Mouse (Mus musculus) frontal cortex, postnatal 25 days (tissue): ENCODE measurements around the gene Atl1.
A peak's percentile ranks its signal among the peaks of the same experiment; 100 is the strongest.

Source experiments
- DNase-seq, 2 experiments: peaks; one replicate each; pipeline ENCODE4 v3.0.0; 2022; ENCODE audit warnings: low spot score in 2 of 2

The Atl1 gene

DNA sequence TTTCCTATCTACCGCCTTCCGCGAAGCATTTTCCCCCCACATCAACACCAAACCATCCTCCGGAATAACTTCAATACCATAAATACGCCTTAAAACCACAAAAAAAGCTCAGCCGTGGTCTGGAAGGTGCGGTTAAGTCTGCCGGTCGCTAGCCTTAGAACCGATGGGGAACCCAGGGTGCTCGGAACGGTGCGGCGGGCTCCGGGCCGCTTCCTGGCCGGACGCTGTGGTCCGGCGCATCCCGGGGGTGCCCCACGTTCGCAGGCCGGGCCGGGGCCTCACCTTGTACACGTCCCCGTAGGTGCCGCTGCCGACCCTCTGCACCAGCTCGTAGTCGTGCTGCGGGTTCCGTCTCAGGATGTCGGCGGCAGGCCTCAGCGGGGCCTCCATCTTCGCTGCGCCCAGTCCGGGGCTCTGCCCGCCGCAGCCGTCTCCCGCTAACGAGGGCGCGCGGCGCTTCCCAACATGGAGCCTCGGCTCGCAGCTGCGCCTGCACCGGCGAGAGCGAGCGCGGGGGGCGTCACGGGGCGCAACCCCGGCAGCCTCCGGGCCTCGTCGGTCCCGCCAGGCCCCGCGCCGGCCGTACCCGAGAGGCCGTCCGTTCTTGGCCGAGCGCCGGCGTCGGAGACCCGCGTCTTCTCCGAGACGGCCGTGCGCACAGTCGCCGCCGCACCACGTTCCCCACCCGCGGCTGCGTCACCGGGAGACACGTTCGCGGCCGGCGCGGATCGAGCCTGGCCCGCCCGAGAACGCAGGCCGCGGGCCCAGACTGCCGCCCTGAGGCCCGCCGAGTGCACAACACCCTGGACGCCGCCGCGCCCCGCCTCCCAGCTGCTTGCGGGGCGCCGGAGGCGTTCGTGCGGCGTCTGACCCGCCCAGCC is at the start of gene Atl1, which contains the start of gene Map4k5:
Gene Atl1 (plus strand): TSS at position 244 of the 881 bp plus-strand sequence.
Gene Map4k5 (minus strand): TSS at position 830 of the 881 bp plus-strand sequence.
- peak; percentile 76 to 85 for DNase-seq

DNA sequence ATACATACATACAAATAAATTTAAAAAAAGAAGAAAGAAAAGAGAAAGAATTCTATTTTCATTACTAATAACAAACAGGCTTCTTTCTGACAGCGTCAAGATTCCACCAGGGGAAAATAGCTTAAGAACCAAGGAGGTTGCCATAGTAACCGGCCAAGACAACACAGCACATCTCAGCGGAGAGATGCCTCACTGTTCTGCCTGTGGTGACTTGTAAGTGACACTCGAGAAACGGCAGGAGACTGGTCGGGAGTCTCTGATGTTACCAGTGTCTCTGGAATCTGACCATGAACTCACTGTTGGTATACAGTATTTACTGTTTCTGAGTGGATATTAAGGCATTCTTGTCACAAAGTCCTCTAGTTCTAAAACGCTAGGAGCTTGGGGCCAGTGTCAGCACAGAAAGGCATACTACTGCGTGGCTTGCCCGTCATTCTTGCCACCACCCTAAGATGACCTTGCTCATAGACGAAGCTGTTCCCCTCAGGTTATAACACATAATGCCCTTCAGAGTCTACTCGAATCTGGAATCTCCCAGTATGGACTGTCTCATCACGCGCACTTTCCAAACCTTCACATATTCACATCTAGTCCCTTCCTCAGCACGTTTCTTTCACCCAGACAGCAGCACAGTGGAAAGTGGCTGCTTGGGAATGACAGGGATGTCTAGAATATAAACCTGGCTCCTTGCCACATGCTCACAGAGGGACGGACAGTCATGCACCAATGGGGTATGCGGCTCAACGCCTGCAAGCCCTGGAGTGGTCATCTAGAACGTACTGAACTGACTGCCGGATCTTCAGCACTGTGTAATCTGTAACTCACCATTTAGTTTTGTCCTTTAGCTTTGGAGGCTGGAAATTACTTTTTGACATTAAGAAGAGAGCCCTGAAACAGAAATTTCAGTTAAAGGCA is 48.6 kb upstream of the Atl1 start:
- DNase-seq = no peak

DNA sequence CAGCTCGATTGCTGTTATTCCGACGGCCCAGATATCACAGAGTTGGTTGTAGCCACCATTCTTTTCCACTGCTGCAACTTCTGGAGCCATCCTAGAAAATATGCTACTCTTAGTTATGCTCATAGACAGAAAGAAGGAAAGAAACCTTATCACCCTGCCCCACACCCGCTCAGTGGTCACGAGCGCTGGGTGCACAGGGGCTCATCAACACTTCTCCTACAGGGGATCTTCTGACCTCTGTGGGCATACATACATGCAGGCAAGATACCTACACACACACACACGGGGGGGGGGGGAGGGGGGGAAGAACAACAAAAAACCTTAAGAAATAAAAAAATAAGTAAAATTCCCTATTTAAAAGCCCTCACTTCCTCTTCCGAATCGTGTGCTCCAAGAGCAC is 46.7 kb upstream of the Atl1 start:
- no peak for DNase-seq

DNA sequence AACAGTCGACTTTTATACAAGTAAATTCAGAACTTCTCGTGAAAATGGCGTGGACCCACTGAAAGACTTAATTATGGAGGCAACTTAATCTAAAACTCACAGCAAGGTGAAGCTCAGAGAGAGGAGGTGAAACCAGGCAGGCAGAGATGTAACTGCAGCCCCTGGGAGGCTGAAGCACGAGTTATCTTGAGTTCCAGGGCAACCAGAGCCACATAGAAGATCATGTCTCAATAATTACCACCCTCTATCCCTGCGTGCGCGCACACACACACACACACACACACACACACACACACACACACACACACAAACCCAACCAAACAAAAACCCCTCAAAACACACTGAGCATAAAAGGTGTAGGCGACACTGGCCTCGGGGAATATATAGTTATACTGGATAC is 45.9 kb upstream of the Atl1 start:
- DNase-seq = no peak

DNA sequence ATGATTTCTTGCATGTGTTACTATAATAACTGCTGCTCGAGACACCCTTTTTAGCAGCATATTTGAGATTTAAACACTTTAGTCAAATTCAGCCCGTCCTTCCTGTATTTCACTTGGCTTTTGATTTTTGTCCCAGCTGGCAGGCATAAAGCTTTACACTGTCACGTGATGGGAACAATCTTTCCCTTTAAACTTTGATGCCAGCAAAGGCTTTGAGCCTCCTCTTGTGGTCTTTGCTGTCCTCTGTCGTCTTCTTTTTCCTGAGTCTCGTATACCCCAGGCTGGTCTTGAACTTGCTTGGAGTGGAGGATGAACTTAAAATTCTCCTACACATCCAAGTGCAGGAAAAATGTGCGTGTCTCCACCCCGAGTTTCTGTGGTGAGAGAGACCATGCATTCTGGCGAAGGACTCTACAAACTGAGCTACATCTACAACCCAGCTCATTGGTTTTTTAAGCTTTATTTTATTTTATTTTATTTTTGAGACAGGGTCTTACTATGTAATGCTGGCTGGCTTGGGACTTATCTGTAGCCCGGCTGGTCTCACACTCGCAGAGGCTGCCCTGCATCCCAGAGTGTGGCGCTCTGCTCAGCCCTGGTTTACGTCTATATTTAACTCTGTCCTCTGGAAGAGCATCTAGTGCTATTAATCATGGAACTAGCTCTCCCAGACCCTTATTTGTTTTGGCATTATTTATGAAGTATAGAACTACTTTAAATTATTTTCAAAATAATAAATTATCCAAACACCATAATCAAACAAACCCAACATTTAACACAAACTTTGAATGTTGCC is 44.1 kb upstream of the Atl1 start:
- no peak for DNase-seq

DNA sequence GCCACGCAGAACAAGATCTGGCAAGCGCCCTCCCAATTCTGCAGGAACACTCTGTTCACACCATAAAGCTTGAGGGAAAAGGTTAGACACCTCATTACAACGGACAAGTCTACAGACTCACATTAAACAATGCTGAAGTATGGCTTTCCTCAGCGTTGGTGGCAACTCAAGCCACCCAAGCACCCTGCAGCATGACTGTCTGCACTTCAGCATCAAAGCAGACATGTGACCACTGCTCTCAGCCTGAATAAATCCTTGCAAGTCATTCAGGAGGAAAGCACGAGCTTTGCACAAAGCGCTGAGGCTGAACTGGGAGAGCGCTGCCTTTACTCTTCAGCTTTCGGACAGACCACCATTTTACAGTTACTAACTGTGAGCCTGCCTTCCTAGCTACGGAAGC is 40.1 kb upstream of the Atl1 start:
- no peak for DNase-seq

DNA sequence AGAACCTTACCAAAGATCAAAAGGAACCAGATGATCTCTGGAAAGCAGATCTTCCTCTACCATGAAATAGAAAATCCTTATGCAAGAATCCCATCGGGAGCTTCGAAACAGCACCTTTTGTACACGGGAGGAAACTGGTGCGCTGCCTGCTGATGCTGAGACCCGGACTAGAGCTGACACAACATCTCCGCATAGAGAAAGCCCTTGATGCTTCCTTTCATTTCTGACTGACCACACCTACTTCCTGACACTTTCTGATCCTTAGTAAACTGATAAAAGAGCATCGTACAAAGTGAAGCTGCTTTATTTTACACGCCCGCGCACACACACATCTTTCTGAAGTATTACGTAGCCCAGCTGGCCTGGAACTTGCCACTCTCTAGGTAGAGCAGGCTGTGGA is 39.0 kb upstream of the Atl1 start:
- no peak for DNase-seq

DNA sequence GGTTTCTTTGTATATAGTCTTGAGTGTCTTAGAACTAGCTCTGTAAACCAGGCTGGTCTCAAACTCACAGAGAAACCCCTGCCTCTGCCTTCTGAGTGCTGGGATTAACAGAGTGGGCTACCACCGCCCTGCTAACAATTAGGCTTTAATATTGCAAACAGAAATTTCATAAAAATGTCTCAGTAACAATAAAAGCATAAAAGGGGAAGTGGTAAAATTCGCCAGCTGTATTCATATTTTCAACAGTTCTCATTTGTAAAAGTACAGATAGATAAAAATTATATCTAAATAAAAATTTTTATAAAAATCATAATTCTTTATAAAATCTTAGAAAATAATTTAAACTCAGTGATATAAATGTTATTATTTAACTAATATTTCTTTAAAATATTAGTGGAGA is 38.5 kb upstream of the Atl1 start:
- no peak for DNase-seq

DNA sequence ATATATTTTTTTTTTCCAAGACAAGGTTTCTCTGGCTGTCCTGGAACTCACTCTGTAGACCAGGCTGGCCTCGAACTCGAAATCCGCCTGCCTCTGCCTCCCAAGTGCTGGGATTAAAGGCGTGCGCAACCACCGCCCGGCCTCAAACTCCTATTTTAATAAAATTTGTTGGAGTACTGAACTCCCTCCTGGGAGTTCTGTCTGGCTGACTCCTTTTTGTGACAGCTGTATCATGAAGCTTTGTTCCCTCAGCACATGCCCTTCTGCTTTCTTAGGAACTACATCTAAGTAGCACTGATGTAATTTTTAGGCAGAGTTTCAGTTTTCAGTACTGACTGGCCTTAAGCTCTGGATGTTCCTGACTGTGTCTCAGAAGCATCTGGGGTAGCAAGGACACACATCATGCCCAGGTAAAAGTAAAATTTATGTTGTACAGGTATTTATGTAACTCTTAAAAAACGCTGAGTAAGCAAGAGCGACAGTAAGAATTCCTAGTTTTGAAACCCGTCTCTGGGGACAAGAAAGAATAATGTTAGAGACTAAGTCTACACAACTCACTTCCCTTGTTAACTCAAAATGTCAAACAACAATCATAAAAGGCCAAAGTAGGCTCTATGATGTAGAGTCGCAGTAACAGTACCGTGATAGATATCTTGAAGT is 36.6 kb upstream of the Atl1 start:
- no peak for DNase-seq

DNA sequence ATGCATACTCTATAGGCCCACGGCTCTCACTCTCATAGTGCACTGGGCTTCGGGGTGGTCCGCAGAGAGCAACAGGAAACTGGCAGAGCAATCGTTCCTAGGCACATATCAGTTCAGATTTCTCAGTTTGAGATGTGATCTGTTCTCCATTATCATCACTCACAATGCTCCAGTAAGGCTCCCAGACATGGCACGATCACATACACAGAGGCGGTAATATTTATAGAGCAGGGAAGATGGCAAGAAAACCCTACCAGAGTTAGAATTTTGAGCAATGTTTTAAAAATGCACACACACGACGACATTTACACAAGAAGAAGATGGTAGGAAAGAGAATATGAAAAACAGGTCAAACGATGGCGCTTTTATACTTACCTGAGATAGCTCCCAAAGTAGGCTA is 36.0 kb upstream of the Atl1 start:
- no peak for DNase-seq

DNA sequence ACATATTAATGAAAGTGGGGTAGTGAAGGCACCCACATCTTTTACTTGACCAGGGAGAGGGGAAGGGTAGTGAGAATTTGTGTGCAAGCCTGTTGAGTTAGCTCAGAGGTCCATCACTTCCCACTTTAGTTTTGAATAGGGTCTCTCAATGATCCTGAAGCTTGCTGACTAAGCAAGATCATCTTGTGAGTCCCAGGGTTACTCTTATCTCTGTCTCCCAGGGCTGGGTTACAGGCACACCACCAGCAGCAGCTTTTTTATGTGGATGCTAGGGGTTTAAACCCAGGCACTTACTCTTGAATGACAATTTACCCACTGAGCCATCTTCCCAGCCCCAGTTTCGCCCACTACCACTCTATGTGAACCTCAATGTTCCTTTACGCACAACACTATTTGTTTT is 34.8 kb upstream of the Atl1 start:
- no peak for DNase-seq

DNA sequence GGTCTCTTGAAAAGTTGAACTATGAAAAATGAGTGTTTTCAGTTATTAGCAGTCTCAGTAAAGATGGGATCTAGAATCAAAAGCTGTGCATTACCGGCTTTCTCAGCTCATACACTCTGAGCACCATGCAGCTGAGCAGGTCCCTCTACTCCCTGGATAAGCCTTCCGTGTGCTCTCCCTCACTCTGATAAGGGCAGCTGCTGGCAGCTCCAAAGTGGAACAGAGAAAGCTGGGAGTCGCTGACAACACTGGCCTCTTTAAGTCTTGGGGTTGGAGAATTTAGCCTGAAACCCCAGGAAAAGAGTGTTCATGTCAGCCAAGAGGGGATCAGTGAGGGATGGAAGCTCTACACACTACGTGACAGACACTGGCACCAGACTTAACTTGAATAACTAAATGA is 33.6 kb upstream of the Atl1 start:
- DNase-seq = no peak

DNA sequence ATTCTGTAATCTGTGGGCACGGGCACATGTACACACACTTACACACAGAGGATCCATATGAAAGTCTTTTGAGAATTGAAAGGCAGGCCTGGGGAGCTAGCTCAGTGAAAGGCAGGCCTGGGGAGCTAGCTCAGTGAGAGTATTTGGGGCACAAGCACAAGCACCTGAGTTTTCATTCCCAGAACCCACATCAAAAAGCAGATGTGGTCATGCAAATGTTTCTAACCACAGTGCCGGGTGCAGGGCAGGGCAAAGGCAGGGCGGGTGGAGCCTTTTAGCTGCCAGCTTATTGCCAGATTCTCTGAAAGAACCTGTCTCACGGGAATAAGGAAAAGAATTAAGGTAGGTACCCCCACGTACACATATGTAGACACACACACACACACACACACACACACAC is 28.9 kb upstream of the Atl1 start:
- DNase-seq = no peak

DNA sequence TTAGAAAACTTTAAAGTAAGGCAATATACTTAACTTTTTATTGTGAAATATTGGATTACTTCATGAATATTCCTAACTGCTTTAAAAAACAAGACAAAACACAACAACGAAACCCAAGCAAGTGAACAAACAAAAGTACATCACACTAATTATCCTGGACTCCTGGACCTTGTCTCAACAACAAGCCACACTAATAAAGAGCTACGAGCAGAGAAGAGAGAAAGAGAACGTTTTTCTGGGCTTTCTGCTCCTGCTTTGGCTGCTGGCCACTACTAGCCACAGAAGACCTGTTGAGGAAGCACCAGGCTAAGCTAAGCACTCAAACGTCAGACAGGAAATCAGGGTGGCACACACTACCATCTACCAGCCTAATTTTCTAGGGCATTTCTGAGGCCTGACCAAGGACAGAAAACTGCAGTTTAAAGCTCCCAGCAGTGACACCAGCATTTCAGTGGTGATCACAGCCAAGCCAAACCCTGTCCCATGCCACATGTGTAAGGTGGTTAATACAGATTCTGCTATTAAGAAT is 28.2 kb upstream of the Atl1 start:
- no peak for DNase-seq

DNA sequence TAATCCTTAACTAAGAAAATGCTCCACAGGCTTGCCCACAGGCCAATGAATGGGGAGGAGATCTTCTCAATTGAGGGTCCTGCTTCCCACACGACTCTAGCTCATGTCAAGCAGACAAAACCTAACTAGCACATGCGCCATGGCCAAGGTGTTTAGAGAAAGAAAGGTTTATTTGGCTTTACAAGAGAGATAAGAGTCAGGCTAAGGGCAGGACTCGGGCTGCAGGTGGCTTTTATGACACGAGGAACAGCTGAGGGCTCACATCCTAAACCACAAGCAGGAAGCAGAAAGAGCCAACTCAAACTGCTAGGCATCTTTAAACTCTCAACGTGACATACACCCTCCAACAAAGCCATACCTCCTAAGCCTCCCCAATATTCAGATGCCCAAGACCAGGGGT is 25.1 kb upstream of the Atl1 start:
- DNase-seq = no peak

DNA sequence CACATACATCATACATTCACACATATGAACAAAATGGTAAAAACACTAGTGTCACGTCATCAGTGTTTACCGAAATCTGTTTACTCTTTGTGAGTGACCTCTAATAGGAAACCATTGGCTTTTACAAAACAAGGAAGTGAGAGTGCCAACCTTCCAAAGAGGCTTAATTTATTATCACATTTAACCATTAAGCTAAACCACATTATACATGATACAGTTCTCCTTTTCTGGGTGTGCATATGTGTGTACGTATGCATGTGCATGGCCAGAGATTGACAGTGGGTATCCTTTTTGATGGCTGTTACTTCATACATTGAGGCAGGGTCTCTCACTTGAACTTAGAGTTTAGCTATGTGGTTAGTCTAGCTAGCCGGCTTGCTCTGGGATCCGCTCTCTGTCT is 20.8 kb upstream of the Atl1 start:
- DNase-seq = no peak

DNA sequence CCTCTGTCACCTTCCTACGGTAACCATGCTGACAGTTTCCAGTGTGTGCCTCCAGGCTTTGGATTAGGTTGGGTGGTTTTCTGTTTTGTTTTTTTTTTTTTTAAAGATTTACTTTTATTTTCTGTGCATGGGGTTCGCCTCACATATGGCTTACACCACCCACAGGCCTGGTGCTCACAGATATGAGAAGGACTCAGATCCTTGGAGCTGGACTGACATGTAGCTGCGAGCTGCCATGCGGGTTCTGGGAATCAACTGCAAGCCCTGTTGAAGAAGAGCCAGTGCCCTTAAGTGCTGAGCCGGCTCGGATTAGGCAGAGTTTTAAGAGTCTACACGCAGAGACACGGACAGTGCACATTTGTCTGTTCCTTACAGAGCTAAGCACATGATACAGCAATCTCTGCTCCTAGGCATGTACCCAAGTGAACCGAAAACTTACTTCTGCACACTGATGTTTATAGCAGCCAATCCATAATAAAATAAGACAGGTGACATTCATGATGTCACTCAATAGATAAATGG is 14.5 kb upstream of the Atl1 start:
- DNase-seq = no peak

DNA sequence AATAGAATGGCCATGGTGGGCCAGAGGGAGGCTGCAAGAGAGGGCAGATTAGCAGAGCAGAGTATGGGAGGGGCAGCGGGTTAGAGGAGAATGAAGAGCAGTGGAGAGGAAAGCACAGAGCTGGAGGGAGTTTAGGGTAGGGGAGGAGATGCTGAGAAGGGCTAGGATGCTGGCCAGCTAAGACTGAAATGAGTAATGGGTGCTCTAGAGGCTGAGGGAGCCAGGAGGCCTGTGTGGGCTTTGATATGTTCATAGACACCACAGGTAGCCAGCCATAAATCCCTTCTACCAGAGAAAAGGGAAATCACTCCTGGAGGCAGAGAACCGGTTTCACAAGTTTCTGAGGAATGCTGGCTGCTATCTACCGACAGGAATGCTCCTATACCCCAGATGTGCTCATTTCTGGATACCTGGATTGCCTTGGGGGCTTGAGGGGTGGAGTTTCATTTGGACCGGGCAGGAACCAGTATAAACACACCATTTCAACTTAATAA is 13.2 kb upstream of the Atl1 start:
- no peak for DNase-seq

DNA sequence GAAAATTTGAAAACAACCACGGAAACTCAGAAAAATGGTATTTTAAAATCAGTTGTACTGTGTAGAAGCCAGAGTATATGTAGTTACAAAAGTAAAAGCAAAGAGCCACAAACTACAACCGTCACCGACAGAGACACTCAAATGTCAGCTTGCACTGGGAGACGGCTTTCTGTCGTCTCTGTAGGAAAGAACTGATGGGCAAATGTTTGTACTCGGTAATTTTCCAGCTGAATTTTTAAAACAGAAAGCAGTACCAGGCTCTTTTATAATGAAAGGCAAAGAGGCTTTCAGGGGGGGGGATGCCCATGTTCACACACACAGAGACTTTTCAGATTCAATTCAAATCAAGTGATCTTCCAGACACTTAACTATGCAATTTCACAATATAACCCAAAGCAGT is 12.7 kb upstream of the Atl1 start:
- no peak for DNase-seq

DNA sequence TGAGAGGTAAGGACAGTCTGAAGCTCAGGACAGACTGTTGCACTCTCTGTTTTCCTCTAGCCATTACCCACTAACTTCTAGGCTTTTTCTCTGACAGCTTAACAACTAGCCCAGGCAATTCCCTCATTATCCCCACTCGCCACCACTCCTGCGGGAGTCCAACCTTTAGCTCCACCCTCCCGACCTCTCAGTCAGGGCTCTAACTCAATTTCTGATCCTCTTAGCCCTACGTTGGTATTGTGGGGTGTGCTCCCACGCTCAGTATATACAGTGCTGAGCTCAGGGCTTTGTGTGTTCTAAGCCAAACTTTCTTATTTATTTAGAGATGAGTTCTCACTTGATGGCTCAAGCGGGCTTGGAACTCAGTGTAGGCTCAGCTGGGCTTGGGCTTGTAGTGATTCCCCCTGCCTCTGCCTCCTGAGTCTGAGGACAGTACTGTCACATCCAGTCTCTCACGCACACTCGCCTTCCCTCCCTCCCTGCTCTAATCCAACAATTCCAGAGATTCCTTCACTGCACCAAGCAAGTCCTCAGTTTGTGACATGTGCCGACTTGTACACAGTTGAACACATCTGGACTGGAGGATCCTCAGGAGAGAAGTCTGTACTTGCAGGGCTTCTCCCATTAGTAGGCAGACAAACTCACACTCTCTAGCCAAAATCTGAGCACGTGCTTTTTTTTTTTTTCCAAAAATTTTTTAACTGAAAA is 11.1 kb upstream of the Atl1 start:
- DNase-seq = no peak
